Mouse (Mus musculus): ENCODE measurements around the gene Lad1. TPM values are rescaled to one million over a fixed set of nuclear protein-coding genes. Genes with fewer than 3 reads are reported as not detected.

Gene Lad1
- polyA plus RNA-seq, 1 experiment from 2014 or later = 109 TPM

DNA sequence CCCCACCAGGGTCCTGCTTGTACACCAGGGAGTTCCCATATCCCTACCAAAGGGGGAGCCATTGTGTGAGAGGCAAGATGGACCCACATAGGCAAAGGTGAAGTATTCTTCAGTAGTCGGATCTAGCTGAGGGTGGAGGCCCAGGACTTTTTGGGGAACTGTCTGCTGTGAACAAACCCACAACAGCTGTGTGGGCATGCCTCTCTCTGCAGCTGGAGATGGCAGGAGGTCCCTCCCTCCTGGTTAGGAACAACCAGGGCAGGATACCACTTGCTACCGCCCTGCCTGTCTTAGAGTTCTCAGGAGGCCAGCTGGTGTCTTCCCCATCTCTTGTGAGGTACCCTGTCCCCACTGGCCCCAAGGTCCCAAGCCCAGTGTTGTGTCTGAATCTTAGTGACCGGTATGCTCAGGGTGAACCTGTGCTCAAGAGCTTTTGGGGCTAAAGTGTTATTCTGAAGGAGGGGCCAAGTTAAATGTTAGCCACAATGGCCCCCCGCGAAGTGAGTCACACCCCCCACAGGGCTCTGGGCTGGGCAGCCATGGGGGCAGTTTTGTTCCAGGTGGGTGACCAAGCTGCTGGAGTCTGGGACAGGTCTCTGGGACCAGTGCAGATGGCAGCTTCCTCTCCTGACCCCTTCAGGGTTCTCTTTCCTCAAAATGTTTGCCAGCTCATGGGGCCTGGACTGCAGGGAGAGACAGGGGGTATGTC lies 4.6 kb upstream of the Lad1 start:
- Histone ChIP-seq H3K9ac (ENCODE audit: low read length) (0 out of 2 replicates have a peak overlapping the region, but pooled peaks have one; percentile 23), H3K4me1 (ENCODE audit: control insufficient read depth, insufficient read depth, low read length) (peaks cover 20% of the 10 kb centered on the region; the same call in 1 of the 2 replicates), H3K9me3 (replicated peaks; ENCODE audit: control insufficient read depth, low read length) (no peaks in the 10 kb centered on the region), H3K27me3 (ENCODE audit: control insufficient read depth, insufficient read depth, low read length) (no peaks in the 10 kb centered on the region), H3K36me3 (ENCODE audit: control insufficient read depth, insufficient read depth, low read length) (no peaks in the 10 kb centered on the region), H3K4me2 (ENCODE audit: low read depth, low read length) (no peak overlapping the region), H3K4me3 (replicated peaks; ENCODE audit: low read length) (no peak overlapping the region), H3K27ac (ENCODE audit: low read length) (peak overlapping the region; percentile 95)
- WGBS = 77% methylated on average over 5 of the region's 5 CpGs
- no peak for ATAC-seq (ENCODE audit: insufficient read depth, low FRiP score)

DNA sequence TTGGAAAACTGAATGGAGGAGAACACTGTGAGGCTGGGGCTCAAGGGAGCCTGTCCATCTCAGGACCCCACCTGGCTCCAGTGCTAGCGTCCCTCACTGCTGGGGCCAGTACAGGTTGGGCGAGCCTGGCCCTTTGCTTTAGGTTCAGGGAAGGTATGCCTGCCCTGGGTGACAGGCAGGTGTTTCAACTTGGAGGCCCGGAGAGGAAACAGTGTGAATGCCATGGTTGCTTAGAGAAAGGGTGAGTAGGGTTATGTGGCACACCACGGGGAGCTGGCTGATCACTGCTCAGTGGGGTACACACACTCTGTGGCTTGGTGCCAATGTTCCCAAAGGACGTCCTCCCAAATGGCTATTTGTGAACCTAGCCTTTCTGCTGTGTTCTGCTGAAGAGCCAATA lies 3.9 kb upstream of the Lad1 start:
- WGBS = 64% methylated on average over 5 of the region's 5 CpGs
- peak overlapping the region; percentile 95 for H3K27ac ChIP-seq (ENCODE audit: low read length)
- H3K9ac ChIP-seq (ENCODE audit: low read length) = no peak overlapping the region

DNA sequence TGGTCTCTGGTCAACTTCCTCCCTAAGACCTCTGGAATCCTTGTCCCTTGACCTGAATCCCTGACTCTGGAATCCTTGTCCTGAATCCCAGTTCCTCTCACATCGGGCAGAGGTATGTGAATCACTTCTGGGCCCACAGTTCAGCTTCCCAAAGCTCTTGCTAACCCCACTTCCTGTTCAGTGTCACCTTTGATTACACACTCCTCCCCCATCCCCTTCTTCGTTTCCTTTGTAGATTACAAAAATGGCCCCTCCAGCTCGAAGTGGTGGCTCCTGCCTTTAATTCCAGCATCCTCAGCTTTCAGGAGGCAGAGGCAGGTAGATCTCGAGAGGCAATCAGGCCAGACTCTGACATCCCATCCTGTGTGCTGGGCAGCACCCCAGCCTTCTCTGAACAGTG lies 803 bp upstream of the Lad1 start:
- H3K9me3 ChIP-seq (replicated peaks; ENCODE audit: control insufficient read depth, low read length) = no peaks in the 10 kb centered on the region
- no peak overlapping the region for H3K27ac ChIP-seq (ENCODE audit: low read length)
- H3K36me3 ChIP-seq (ENCODE audit: control insufficient read depth, insufficient read depth, low read length) = no peaks in the 10 kb centered on the region
- H3K4me3 ChIP-seq (replicated peaks; ENCODE audit: low read length) = no peak overlapping the region
- H3K4me2 ChIP-seq (ENCODE audit: low read depth, low read length) = peak overlapping the region; percentile 84
- no peak overlapping the region for H3K9ac ChIP-seq (ENCODE audit: low read length)
- 42% methylated on average over 4 of the region's 4 CpGs for WGBS
- H3K27me3 ChIP-seq (ENCODE audit: control insufficient read depth, insufficient read depth, low read length) = peaks cover 7% of the 10 kb centered on the region; the same call in 1 of the 2 replicates
- ATAC-seq (ENCODE audit: insufficient read depth, low FRiP score) = no peak
- H3K4me1 ChIP-seq (ENCODE audit: control insufficient read depth, insufficient read depth, low read length) = peaks cover 28% of the 10 kb centered on the region

More for the DNA sequence above, 3.9 kb upstream of the Lad1 start:
- H3K4me3 ChIP-seq (replicated peaks; ENCODE audit: low read length) = no peak overlapping the region
- peaks cover 3% of the 10 kb centered on the region; the same call in 1 of the 2 replicates for H3K27me3 ChIP-seq (ENCODE audit: control insufficient read depth, insufficient read depth, low read length)
- ATAC-seq (ENCODE audit: insufficient read depth, low FRiP score) = no peak
- no peak overlapping the region for H3K4me2 ChIP-seq (ENCODE audit: low read depth, low read length)
- peaks cover 23% of the 10 kb centered on the region; the same call in 1 of the 2 replicates for H3K4me1 ChIP-seq (ENCODE audit: control insufficient read depth, insufficient read depth, low read length)
- no peaks in the 10 kb centered on the region for H3K36me3 ChIP-seq (ENCODE audit: control insufficient read depth, insufficient read depth, low read length)
- no peaks in the 10 kb centered on the region for H3K9me3 ChIP-seq (replicated peaks; ENCODE audit: control insufficient read depth, low read length)

DNA sequence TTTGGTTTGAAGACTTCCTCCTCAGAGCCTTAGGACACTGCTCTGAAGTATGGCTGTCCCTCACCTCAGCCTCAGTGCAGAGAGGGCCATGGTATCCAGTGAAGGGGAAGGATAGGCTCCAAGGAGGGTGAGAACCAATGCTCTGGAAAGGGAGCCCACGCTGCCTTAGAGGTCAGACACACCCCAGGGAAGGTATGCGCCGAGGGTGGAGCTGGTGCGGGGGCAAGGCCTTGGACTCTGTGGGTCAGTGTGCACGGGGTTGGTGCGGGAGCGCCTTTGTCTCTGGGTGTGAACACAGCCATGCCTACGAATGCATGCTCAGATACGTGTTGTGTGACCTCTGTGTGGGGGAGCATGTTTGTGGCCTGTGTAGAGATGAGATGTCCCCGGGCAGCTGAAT lies 1.7 kb downstream of the Lad1 start:
- Histone ChIP-seq H3K36me3 (ENCODE audit: control insufficient read depth, insufficient read depth, low read length) (no peaks in the 10 kb centered on the region), H3K9ac (ENCODE audit: low read length) (peak overlapping the region; percentile 76), H3K4me1 (ENCODE audit: control insufficient read depth, insufficient read depth, low read length) (peaks cover 22% of the 10 kb centered on the region), H3K4me3 (replicated peaks; ENCODE audit: low read length) (peak overlapping the region; percentile 57), H3K4me2 (ENCODE audit: low read depth, low read length) (peak overlapping the region; percentile 84), H3K9me3 (replicated peaks; ENCODE audit: control insufficient read depth, low read length) (no peaks in the 10 kb centered on the region), H3K27me3 (ENCODE audit: control insufficient read depth, insufficient read depth, low read length) (peaks cover 7% of the 10 kb centered on the region; the same call in 1 of the 2 replicates), H3K27ac (ENCODE audit: low read length) (peak overlapping the region; percentile 89)
- WGBS = 72% methylated on average over 10 of the region's 10 CpGs
- peak; percentile 70 for ATAC-seq (ENCODE audit: insufficient read depth, low FRiP score)

DNA sequence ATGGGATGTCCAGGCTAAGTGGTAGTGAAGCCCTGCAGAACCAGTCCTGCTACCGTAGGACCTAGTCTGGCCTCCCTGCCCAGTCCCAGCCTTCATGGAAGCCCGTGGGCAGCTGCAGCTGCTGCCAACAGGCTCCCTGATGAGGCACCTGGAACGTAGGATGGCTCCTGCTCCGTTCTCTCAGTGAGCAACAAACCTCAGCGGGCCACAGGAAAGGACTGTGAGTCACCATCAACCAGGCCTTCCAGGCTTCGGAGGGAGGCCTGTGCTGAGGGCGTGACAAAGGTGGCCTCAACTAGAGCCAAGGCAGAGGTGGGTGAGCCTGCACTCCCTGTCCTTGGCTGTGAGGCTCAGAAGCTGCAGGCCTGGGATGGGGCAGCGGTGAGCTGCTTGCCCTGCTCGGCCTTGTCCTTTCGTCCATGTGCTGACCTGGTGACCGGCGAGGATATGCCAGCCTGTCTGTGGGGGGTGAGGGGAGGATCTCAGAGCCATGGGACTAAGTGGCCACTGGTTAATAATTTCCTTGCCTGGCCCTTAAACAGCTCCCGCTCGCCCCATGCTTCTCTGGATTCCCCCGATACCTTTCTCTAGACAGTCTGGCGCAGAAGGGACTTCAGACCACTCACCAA lies 2.5 kb downstream of the Lad1 start:
- no peaks in the 10 kb centered on the region for H3K36me3 ChIP-seq (ENCODE audit: control insufficient read depth, insufficient read depth, low read length)
- H3K27ac ChIP-seq (ENCODE audit: low read length) = peak overlapping the region; percentile 89
- peak overlapping the region; percentile 76 for H3K9ac ChIP-seq (ENCODE audit: low read length)
- peak overlapping the region; percentile 57 for H3K4me3 ChIP-seq (replicated peaks; ENCODE audit: low read length)
- H3K9me3 ChIP-seq (replicated peaks; ENCODE audit: control insufficient read depth, low read length) = no peaks in the 10 kb centered on the region
- H3K4me1 ChIP-seq (ENCODE audit: control insufficient read depth, insufficient read depth, low read length) = peaks cover 22% of the 10 kb centered on the region
- H3K27me3 ChIP-seq (ENCODE audit: control insufficient read depth, insufficient read depth, low read length) = peaks cover 7% of the 10 kb centered on the region; the same call in 1 of the 2 replicates
- ATAC-seq (ENCODE audit: insufficient read depth, low FRiP score) = peak; percentile 34; the same call in 1 of the 2 replicates
- 63% methylated on average over 16 of the region's 16 CpGs for WGBS
- H3K4me2 ChIP-seq (ENCODE audit: low read depth, low read length) = peak overlapping the region; percentile 84

DNA sequence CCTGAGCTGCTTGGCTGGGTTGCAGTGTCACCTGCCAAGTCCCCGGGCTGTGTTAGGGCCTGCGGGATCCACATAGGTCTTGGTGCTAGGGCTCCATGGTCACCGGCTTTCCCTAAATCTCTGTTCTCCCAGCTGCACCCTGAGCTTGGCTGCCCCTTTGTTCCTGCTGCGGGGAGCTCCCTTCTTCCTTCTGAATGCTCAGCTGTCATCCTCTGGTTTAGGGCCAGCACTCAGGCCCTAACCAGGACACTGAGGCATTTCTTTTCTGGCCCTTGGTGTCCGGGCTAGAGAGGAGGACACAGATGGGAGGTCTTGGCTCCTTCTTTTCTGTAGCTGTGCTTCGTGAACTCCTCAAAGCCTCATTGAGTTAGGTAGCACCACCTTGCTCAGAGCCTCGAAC lies 3.4 kb downstream of the Lad1 start:
- peaks cover 7% of the 10 kb centered on the region; the same call in 1 of the 2 replicates for H3K27me3 ChIP-seq (ENCODE audit: control insufficient read depth, insufficient read depth, low read length)
- H3K27ac ChIP-seq (ENCODE audit: low read length) = peak overlapping the region; percentile 89
- ATAC-seq (ENCODE audit: insufficient read depth, low FRiP score) = no peak
- WGBS = 69% methylated on average over 7 of the region's 7 CpGs
- H3K9ac ChIP-seq (ENCODE audit: low read length) = peak overlapping the region; percentile 66
- no peaks in the 10 kb centered on the region for H3K9me3 ChIP-seq (replicated peaks; ENCODE audit: control insufficient read depth, low read length)
- H3K36me3 ChIP-seq (ENCODE audit: control insufficient read depth, insufficient read depth, low read length) = no peaks in the 10 kb centered on the region
- H3K4me3 ChIP-seq (replicated peaks; ENCODE audit: low read length) = peak overlapping the region; percentile 57
- peak overlapping the region; percentile 84 for H3K4me2 ChIP-seq (ENCODE audit: low read depth, low read length)
- H3K4me1 ChIP-seq (ENCODE audit: control insufficient read depth, insufficient read depth, low read length) = peaks cover 22% of the 10 kb centered on the region

DNA sequence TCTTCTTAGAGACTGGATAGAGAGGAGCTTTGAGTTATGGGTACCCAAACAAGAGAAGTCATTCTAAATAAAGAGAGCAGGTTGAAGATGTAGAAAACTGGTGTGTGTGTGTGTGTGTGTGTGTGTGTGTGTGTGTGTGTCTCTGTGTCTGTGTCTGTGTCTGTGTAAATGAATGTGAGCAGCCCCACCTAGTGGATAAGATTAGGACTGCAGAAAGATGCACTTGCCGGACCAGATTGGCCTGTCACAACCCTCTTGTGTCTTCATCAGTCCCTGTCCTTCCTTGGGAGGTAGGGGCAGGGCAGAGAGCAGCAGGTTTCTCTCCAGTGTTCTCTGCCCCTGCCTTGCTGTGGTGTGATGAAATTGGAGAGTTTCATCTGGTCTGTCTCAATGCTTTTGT lies 10.5 kb downstream of the Lad1 start:
- no peak overlapping the region for H3K9ac ChIP-seq (ENCODE audit: low read length)
- H3K27me3 ChIP-seq (ENCODE audit: control insufficient read depth, insufficient read depth, low read length) = no peaks in the 10 kb centered on the region
- no peak overlapping the region for H3K4me2 ChIP-seq (ENCODE audit: low read depth, low read length)
- WGBS = 14% methylated on average over 1 of the region's 1 CpGs
- no peaks in the 10 kb centered on the region for H3K36me3 ChIP-seq (ENCODE audit: control insufficient read depth, insufficient read depth, low read length)
- no peak for ATAC-seq (ENCODE audit: insufficient read depth, low FRiP score)
- H3K9me3 ChIP-seq (replicated peaks; ENCODE audit: control insufficient read depth, low read length) = no peaks in the 10 kb centered on the region
- peaks cover 4% of the 10 kb centered on the region; the same call in 1 of the 2 replicates for H3K4me1 ChIP-seq (ENCODE audit: control insufficient read depth, insufficient read depth, low read length)
- H3K27ac ChIP-seq (ENCODE audit: low read length) = no peak overlapping the region
- no peak overlapping the region for H3K4me3 ChIP-seq (replicated peaks; ENCODE audit: low read length)

DNA sequence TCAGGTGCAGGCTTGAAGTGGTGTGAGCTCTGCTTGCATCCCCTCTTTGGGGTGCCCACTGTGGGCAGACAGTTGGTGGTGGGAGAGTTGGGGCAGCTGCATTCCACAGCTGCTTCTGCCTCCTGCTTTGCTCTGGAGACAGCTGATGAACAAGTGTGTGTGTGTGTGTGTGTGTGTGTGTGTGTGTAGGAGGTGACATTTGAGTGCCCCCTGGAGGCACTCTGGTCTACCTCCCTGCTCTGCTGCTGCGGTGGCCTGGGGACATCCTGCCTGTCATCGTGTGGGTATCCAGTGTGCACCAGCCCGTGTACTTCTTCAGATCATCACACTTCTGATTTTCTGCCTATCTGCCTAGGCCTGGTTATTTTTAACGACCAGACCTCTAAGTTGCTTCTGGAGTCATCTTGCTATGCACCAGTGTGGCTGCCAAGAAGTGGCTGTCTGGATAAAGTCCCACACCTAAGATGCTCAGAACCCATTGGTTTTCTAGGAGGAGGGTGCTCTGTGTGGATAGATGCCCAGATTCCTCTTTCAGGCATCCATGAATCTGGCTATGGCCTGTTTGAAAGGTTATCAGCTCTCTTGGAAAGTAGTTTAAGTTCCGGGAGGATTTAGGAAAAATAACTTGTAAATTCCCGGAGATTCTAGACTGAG lies 15.9 kb downstream of the Lad1 start:
- H3K4me3 ChIP-seq (replicated peaks; ENCODE audit: low read length) = no peak overlapping the region
- H3K4me1 ChIP-seq (ENCODE audit: control insufficient read depth, insufficient read depth, low read length) = peaks cover 15% of the 10 kb centered on the region; the same call in 1 of the 2 replicates
- H3K27me3 ChIP-seq (ENCODE audit: control insufficient read depth, insufficient read depth, low read length) = no peaks in the 10 kb centered on the region
- H3K4me2 ChIP-seq (ENCODE audit: low read depth, low read length) = no peak overlapping the region
- no peak overlapping the region for H3K9ac ChIP-seq (ENCODE audit: low read length)
- no peaks in the 10 kb centered on the region for H3K36me3 ChIP-seq (ENCODE audit: control insufficient read depth, insufficient read depth, low read length)
- H3K27ac ChIP-seq (ENCODE audit: low read length) = no peak overlapping the region
- no peak for ATAC-seq (ENCODE audit: insufficient read depth, low FRiP score)
- no peaks in the 10 kb centered on the region for H3K9me3 ChIP-seq (replicated peaks; ENCODE audit: control insufficient read depth, low read length)
- 68% methylated on average over 6 of the region's 6 CpGs for WGBS

DNA sequence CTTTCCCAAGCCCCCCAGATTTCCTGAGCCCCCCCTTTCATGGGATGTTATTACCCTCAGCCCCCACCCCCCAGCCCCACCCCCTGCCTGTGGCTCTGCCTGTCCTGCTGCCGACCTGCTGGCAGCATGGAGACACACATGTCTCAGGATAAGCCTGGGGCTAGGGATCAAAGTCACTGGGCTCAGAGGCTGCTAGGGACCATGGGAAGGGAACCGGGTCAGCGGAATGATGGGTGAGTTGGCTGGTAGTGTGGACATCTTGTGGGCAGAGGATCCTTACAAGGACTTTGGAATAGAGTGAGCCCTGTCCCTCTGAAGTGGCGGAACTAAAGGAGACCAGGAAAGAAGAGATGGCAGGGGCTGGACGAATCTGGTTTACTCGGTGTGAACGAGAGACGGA lies 16.6 kb downstream of the Lad1 start:
- WGBS = 79% methylated on average over 8 of the region's 8 CpGs
- Histone ChIP-seq H3K27me3 (ENCODE audit: control insufficient read depth, insufficient read depth, low read length) (no peaks in the 10 kb centered on the region), H3K9ac (ENCODE audit: low read length) (no peak overlapping the region), H3K4me2 (ENCODE audit: low read depth, low read length) (no peak overlapping the region), H3K4me3 (replicated peaks; ENCODE audit: low read length) (no peak overlapping the region), H3K27ac (ENCODE audit: low read length) (no peak overlapping the region), H3K36me3 (ENCODE audit: control insufficient read depth, insufficient read depth, low read length) (no peaks in the 10 kb centered on the region), H3K4me1 (ENCODE audit: control insufficient read depth, insufficient read depth, low read length) (peaks cover 15% of the 10 kb centered on the region; the same call in 1 of the 2 replicates), H3K9me3 (replicated peaks; ENCODE audit: control insufficient read depth, low read length) (no peaks in the 10 kb centered on the region)
- no peak for ATAC-seq (ENCODE audit: insufficient read depth, low FRiP score)

Measured in stomach, embryonic 16.5 days (tissue).